Mouse (Mus musculus): ENCODE results near the gene Ap2a2. TPM values are rescaled to one million over a fixed set of nuclear protein-coding genes. Genes with fewer than 3 reads are reported as not detected.

Ap2a2 gene
- polyA plus RNA-seq, 1 experiment, result not detected

GRCm38 (mm10) chr7:141597563-141597962 lies 35.6 kb downstream of the Ap2a2 start:
- 75% methylated on average over 6 of the region's 6 CpGs for WGBS
- Histone ChIP-seq H3K4me3 (ENCODE audit: insufficient read depth, low read depth, low read length) (no peak overlapping the region), H3K4me1 (ENCODE audit: control insufficient read depth, insufficient read depth, low read length) (no peaks in the 10 kb centered on the region), H3K27ac (ENCODE audit: insufficient read depth, low read depth, low read length) (no peak overlapping the region)
- no peak for TF ChIP-seq CTCF (IDR thresholded peaks at IDR 0.05; ENCODE audit: insufficient read depth, low read depth, low read length)
- no peak for TF ChIP-seq POLR2A (IDR thresholded peaks at IDR 0.05; ENCODE audit: insufficient read depth, low read depth, low read length)

GRCm38 (mm10) chr7:141607717-141608116 lies 45.7 kb downstream of the Ap2a2 start:
- Histone ChIP-seq H3K4me3 (ENCODE audit: insufficient read depth, low read depth, low read length) (no peak overlapping the region), H3K27ac (ENCODE audit: insufficient read depth, low read depth, low read length) (no peak overlapping the region), H3K4me1 (ENCODE audit: control insufficient read depth, insufficient read depth, low read length) (peaks cover 16% of the 10 kb centered on the region)
- 35% methylated on average over 4 of the region's 4 CpGs for WGBS
- TF ChIP-seq CTCF (IDR thresholded peaks at IDR 0.05; ENCODE audit: insufficient read depth, low read depth, low read length), result no peak

- TF ChIP-seq CTCF (IDR thresholded peaks at IDR 0.05; ENCODE audit: insufficient read depth, low read depth, low read length) (no peak), POLR2A (IDR thresholded peaks at IDR 0.05; ENCODE audit: insufficient read depth, low read depth, low read length) (no peak)
- 78% methylated on average over 11 of the region's 11 CpGs for WGBS
- Histone ChIP-seq H3K4me3 (ENCODE audit: insufficient read depth, low read depth, low read length) (no peak overlapping the region), H3K4me1 (ENCODE audit: control insufficient read depth, insufficient read depth, low read length) (peaks cover 17% of the 10 kb centered on the region), H3K27ac (ENCODE audit: insufficient read depth, low read depth, low read length) (no peak overlapping the region)
Observed at GRCm38 (mm10) chr7:141609719-141610514, 47.9 kb downstream of the Ap2a2 start.

GRCm38 (mm10) chr7:141611711-141612370 lies 49.9 kb downstream of the Ap2a2 start:
- TF ChIP-seq CTCF (IDR thresholded peaks at IDR 0.05; ENCODE audit: insufficient read depth, low read depth, low read length) (no peak), POLR2A (IDR thresholded peaks at IDR 0.05; ENCODE audit: insufficient read depth, low read depth, low read length) (no peak)
- peaks cover 17% of the 10 kb centered on the region for H3K4me1 ChIP-seq (ENCODE audit: control insufficient read depth, insufficient read depth, low read length)
- no peak overlapping the region for H3K27ac ChIP-seq (ENCODE audit: insufficient read depth, low read depth, low read length)
- H3K4me3 ChIP-seq (ENCODE audit: insufficient read depth, low read depth, low read length), result no peak overlapping the region
- 50% methylated on average over 8 of the region's 8 CpGs for WGBS

GRCm38 (mm10) chr7:141612371-141612760 lies 50.4 kb downstream of the Ap2a2 start:
- WGBS, result 84% methylated on average over 18 of the region's 18 CpGs
- H3K27ac ChIP-seq (ENCODE audit: insufficient read depth, low read depth, low read length), result no peak overlapping the region

GRCm38 (mm10) chr7:141612791-141613190 lies 50.8 kb downstream of the Ap2a2 start:
- Histone ChIP-seq H3K4me3 (ENCODE audit: insufficient read depth, low read depth, low read length) (no peak overlapping the region), H3K27ac (ENCODE audit: insufficient read depth, low read depth, low read length) (no peak overlapping the region), H3K4me1 (ENCODE audit: control insufficient read depth, insufficient read depth, low read length) (peaks cover 17% of the 10 kb centered on the region)
- TF ChIP-seq CTCF (IDR thresholded peaks at IDR 0.05; ENCODE audit: insufficient read depth, low read depth, low read length), result no peak
- TF ChIP-seq POLR2A (IDR thresholded peaks at IDR 0.05; ENCODE audit: insufficient read depth, low read depth, low read length), result no peak
- WGBS, result 70% methylated on average over 13 of the region's 13 CpGs

More at GRCm38 (mm10) chr7:141612371-141612760, 50.4 kb downstream of the Ap2a2 start:
- Histone ChIP-seq H3K4me1 (ENCODE audit: control insufficient read depth, insufficient read depth, low read length) (peaks cover 17% of the 10 kb centered on the region), H3K4me3 (ENCODE audit: insufficient read depth, low read depth, low read length) (no peak overlapping the region)
- TF ChIP-seq POLR2A (IDR thresholded peaks at IDR 0.05; ENCODE audit: insufficient read depth, low read depth, low read length) (no peak), CTCF (IDR thresholded peaks at IDR 0.05; ENCODE audit: insufficient read depth, low read depth, low read length) (no peak)

- Histone ChIP-seq H3K4me3 (ENCODE audit: insufficient read depth, low read depth, low read length) (no peak overlapping the region), H3K27ac (ENCODE audit: insufficient read depth, low read depth, low read length) (no peak overlapping the region), H3K4me1 (ENCODE audit: control insufficient read depth, insufficient read depth, low read length) (peaks cover 14% of the 10 kb centered on the region)
- 88% methylated on average over 5 of the region's 5 CpGs for WGBS
- TF ChIP-seq CTCF (IDR thresholded peaks at IDR 0.05; ENCODE audit: insufficient read depth, low read depth, low read length) (no peak), POLR2A (IDR thresholded peaks at IDR 0.05; ENCODE audit: insufficient read depth, low read depth, low read length) (no peak)
Observed at GRCm38 (mm10) chr7:141614329-141614832, 52.4 kb downstream of the Ap2a2 start.

- Histone ChIP-seq H3K27ac (ENCODE audit: insufficient read depth, low read depth, low read length) (no peak overlapping the region), H3K4me1 (ENCODE audit: control insufficient read depth, insufficient read depth, low read length) (peaks cover 35% of the 10 kb centered on the region), H3K4me3 (ENCODE audit: insufficient read depth, low read depth, low read length) (no peak overlapping the region)
- 65% methylated on average over 2 of the region's 2 CpGs for WGBS
- TF ChIP-seq POLR2A (IDR thresholded peaks at IDR 0.05; ENCODE audit: insufficient read depth, low read depth, low read length) (no peak), CTCF (IDR thresholded peaks at IDR 0.05; ENCODE audit: insufficient read depth, low read depth, low read length) (no peak)
Observed at GRCm38 (mm10) chr7:141624214-141624613, 62.2 kb downstream of the Ap2a2 start.

Measured in olfactory bulb, adult 2 months (tissue).